Mouse (Mus musculus): ENCODE measurements around the gene Erlin1. TPM values are rescaled to one million over a fixed set of nuclear protein-coding genes. Genes with fewer than 3 reads are reported as not detected.

Erlin1 gene
- polyA plus RNA-seq, 1 experiment from 2014 or later, result 20.0 TPM

GRCm38 (mm10) chr19:44103001-44103400 lies 33.4 kb upstream of the Erlin1 start:
- Histone ChIP-seq H3K4me1 (ENCODE audit: control insufficient read depth, insufficient read depth, low read length) (peaks cover 8% of the 10 kb centered on the region), H3K27me3 (ENCODE audit: control insufficient read depth, insufficient read depth, low read length) (no peaks in the 10 kb centered on the region), H3K36me3 (ENCODE audit: control insufficient read depth, insufficient read depth, low read length) (0 out of 2 replicates have a peak, but pooled peaks cover 2% of the 10 kb centered on the region), H3K9ac (ENCODE audit: low read length) (no peak overlapping the region), H3K4me2 (no peak overlapping the region), H3K4me3 (ENCODE audit: low read depth, low read length) (no peak overlapping the region), H3K9me3 (ENCODE audit: control insufficient read depth, low read length) (no peaks in the 10 kb centered on the region), H3K27ac (ENCODE audit: low read depth, low read length) (no peak overlapping the region)
- ATAC-seq (ENCODE audit: low FRiP score) (no peak), DNase-seq (ENCODE audit: low spot score, missing footprints) (no peak)
- 90% methylated on average over 3 of the region's 3 CpGs for WGBS

GRCm38 (mm10) chr19:44100840-44101239 lies 31.3 kb upstream of the Erlin1 start:
- Histone ChIP-seq H3K27ac (ENCODE audit: low read depth, low read length) (no peak overlapping the region), H3K36me3 (ENCODE audit: control insufficient read depth, insufficient read depth, low read length) (peaks cover 8% of the 10 kb centered on the region; the same call in 1 of the 2 replicates), H3K4me2 (no peak overlapping the region), H3K9ac (ENCODE audit: low read length) (no peak overlapping the region), H3K9me3 (ENCODE audit: control insufficient read depth, low read length) (no peaks in the 10 kb centered on the region), H3K4me3 (ENCODE audit: low read depth, low read length) (no peak overlapping the region), H3K4me1 (ENCODE audit: control insufficient read depth, insufficient read depth, low read length) (no peaks in the 10 kb centered on the region), H3K27me3 (ENCODE audit: control insufficient read depth, insufficient read depth, low read length) (no peaks in the 10 kb centered on the region)
- DNase-seq (ENCODE audit: low spot score, missing footprints) (no peak), ATAC-seq (ENCODE audit: low FRiP score) (no peak)

GRCm38 (mm10) chr19:44086278-44086677 lies 16.7 kb upstream of the Erlin1 start:
- ATAC-seq (ENCODE audit: low FRiP score), result no peak
- 13% methylated on average over 3 of the region's 3 CpGs for WGBS
- peaks cover 3% of the 10 kb centered on the region; the same call in 1 of the 2 replicates for H3K36me3 ChIP-seq (ENCODE audit: control insufficient read depth, insufficient read depth, low read length)

GRCm38 (mm10) chr19:44080920-44081319 lies 11.3 kb upstream of the Erlin1 start:
- H3K4me1 ChIP-seq (ENCODE audit: control insufficient read depth, insufficient read depth, low read length), result peaks cover 2% of the 10 kb centered on the region; the same call in 1 of the 2 replicates
- H3K9ac ChIP-seq (ENCODE audit: low read length), result no peak overlapping the region
- no peaks in the 10 kb centered on the region for H3K9me3 ChIP-seq (ENCODE audit: control insufficient read depth, low read length)
- no peak overlapping the region for H3K4me3 ChIP-seq (ENCODE audit: low read depth, low read length)
- peaks cover 7% of the 10 kb centered on the region; the same call in 1 of the 2 replicates for H3K36me3 ChIP-seq (ENCODE audit: control insufficient read depth, insufficient read depth, low read length)
- ATAC-seq (ENCODE audit: low FRiP score) (no peak), DNase-seq (ENCODE audit: low spot score, missing footprints) (peak; percentile 21)
- 96% methylated on average over 2 of the region's 2 CpGs for WGBS
- H3K27ac ChIP-seq (ENCODE audit: low read depth, low read length), result no peak overlapping the region
- no peaks in the 10 kb centered on the region for H3K27me3 ChIP-seq (ENCODE audit: control insufficient read depth, insufficient read depth, low read length)
- no peak overlapping the region for H3K4me2 ChIP-seq

More at GRCm38 (mm10) chr19:44086278-44086677, 16.7 kb upstream of the Erlin1 start:
- Histone ChIP-seq H3K4me2 (no peak overlapping the region), H3K27ac (ENCODE audit: low read depth, low read length) (peak overlapping the region; percentile 30; the same call in 1 of the 2 replicates), H3K27me3 (ENCODE audit: control insufficient read depth, insufficient read depth, low read length) (no peaks in the 10 kb centered on the region), H3K4me1 (ENCODE audit: control insufficient read depth, insufficient read depth, low read length) (peaks cover 10% of the 10 kb centered on the region), H3K9me3 (ENCODE audit: control insufficient read depth, low read length) (no peaks in the 10 kb centered on the region), H3K4me3 (ENCODE audit: low read depth, low read length) (no peak overlapping the region), H3K9ac (ENCODE audit: low read length) (no peak overlapping the region)
- DNase-seq (ENCODE audit: low spot score, missing footprints), result peak; percentile 82

- 85% methylated on average over 2 of the region's 2 CpGs for WGBS
- Histone ChIP-seq H3K4me3 (ENCODE audit: low read depth, low read length) (no peak overlapping the region), H3K4me2 (no peak overlapping the region), H3K27ac (ENCODE audit: low read depth, low read length) (no peak overlapping the region), H3K27me3 (ENCODE audit: control insufficient read depth, insufficient read depth, low read length) (no peaks in the 10 kb centered on the region), H3K9ac (ENCODE audit: low read length) (no peak overlapping the region), H3K9me3 (ENCODE audit: control insufficient read depth, low read length) (no peaks in the 10 kb centered on the region), H3K4me1 (ENCODE audit: control insufficient read depth, insufficient read depth, low read length) (no peaks in the 10 kb centered on the region), H3K36me3 (ENCODE audit: control insufficient read depth, insufficient read depth, low read length) (peaks cover 7% of the 10 kb centered on the region; the same call in 1 of the 2 replicates)
- ATAC-seq (ENCODE audit: low FRiP score), result no peak
- DNase-seq (ENCODE audit: low spot score, missing footprints), result no peak
Measured at GRCm38 (mm10) chr19:44080023-44080422, 10.4 kb upstream of the Erlin1 start.

GRCm38 (mm10) chr19:44077024-44077423 lies 7.4 kb upstream of the Erlin1 start:
- H3K4me1 ChIP-seq (ENCODE audit: control insufficient read depth, insufficient read depth, low read length), result no peaks in the 10 kb centered on the region
- H3K4me2 ChIP-seq, result no peak overlapping the region
- no peak overlapping the region for H3K27ac ChIP-seq (ENCODE audit: low read depth, low read length)
- H3K27me3 ChIP-seq (ENCODE audit: control insufficient read depth, insufficient read depth, low read length), result no peaks in the 10 kb centered on the region
- peaks cover 7% of the 10 kb centered on the region; the same call in 1 of the 2 replicates for H3K36me3 ChIP-seq (ENCODE audit: control insufficient read depth, insufficient read depth, low read length)
- ATAC-seq (ENCODE audit: low FRiP score) (no peak), DNase-seq (ENCODE audit: low spot score, missing footprints) (no peak)
- no peak overlapping the region for H3K4me3 ChIP-seq (ENCODE audit: low read depth, low read length)
- WGBS, result 93% methylated on average over 4 of the region's 4 CpGs
- no peak overlapping the region for H3K9ac ChIP-seq (ENCODE audit: low read length)
- no peaks in the 10 kb centered on the region for H3K9me3 ChIP-seq (ENCODE audit: control insufficient read depth, low read length)

- 91% methylated on average over 9 of the region's 9 CpGs for WGBS
- ATAC-seq (ENCODE audit: low FRiP score), result no peak
- H3K36me3 ChIP-seq (ENCODE audit: control insufficient read depth, insufficient read depth, low read length), result peaks cover 7% of the 10 kb centered on the region; the same call in 1 of the 2 replicates
- no peaks in the 10 kb centered on the region for H3K9me3 ChIP-seq (ENCODE audit: control insufficient read depth, low read length)
- H3K27me3 ChIP-seq (ENCODE audit: control insufficient read depth, insufficient read depth, low read length), result no peaks in the 10 kb centered on the region
- no peak overlapping the region for H3K27ac ChIP-seq (ENCODE audit: low read depth, low read length)
- H3K4me1 ChIP-seq (ENCODE audit: control insufficient read depth, insufficient read depth, low read length), result no peaks in the 10 kb centered on the region
- H3K4me3 ChIP-seq (ENCODE audit: low read depth, low read length), result no peak overlapping the region
- DNase-seq (ENCODE audit: low spot score, missing footprints), result no peak
- H3K4me2 ChIP-seq, result no peak overlapping the region
- no peak overlapping the region for H3K9ac ChIP-seq (ENCODE audit: low read length)
Measured at GRCm38 (mm10) chr19:44076457-44076856, 6.9 kb upstream of the Erlin1 start.

GRCm38 (mm10) chr19:44074986-44075385 lies 5.4 kb upstream of the Erlin1 start:
- no peaks in the 10 kb centered on the region; the same call in 1 of the 2 replicates for H3K4me1 ChIP-seq (ENCODE audit: control insufficient read depth, insufficient read depth, low read length)
- ATAC-seq (ENCODE audit: low FRiP score) (no peak), DNase-seq (ENCODE audit: low spot score, missing footprints) (no peak)
- H3K27ac ChIP-seq (ENCODE audit: low read depth, low read length), result no peak overlapping the region
- WGBS, result 88% methylated on average over 11 of the region's 11 CpGs
- no peak overlapping the region for H3K9ac ChIP-seq (ENCODE audit: low read length)
- H3K4me3 ChIP-seq (ENCODE audit: low read depth, low read length), result no peak overlapping the region
- no peaks in the 10 kb centered on the region for H3K27me3 ChIP-seq (ENCODE audit: control insufficient read depth, insufficient read depth, low read length)
- no peak overlapping the region for H3K4me2 ChIP-seq
- H3K9me3 ChIP-seq (ENCODE audit: control insufficient read depth, low read length), result no peaks in the 10 kb centered on the region
- peaks cover 6% of the 10 kb centered on the region; the same call in 1 of the 2 replicates for H3K36me3 ChIP-seq (ENCODE audit: control insufficient read depth, insufficient read depth, low read length)

DNA sequence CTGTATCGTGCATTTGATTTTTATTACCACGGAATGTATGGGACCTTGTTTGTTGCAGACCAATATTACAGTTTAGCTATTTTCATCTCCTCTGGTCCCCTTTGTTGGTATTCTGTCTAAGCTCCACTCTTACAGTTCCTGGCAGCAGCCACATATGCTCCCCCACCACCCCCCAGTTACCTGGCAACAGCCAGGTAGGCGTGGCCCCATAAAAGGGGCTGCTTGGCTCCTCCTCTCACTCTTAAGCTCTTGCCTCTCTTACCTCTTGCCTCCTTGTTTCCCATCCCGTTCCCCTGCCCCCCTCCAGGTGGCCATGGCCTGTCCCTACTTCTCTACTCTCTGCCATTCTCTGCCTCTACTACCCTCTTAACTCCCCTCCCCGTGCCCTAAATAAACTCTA lies 1.6 kb upstream of the Erlin1 start:
- H3K36me3 ChIP-seq (ENCODE audit: control insufficient read depth, insufficient read depth, low read length), result no peaks in the 10 kb centered on the region
- no peak for DNase-seq (ENCODE audit: low spot score, missing footprints)
- 57% methylated on average over 5 of the region's 5 CpGs for WGBS

More for the DNA sequence above, 1.6 kb upstream of the Erlin1 start:
- H3K9me3 ChIP-seq (ENCODE audit: control insufficient read depth, low read length), result no peaks in the 10 kb centered on the region
- H3K4me1 ChIP-seq (ENCODE audit: control insufficient read depth, insufficient read depth, low read length), result peaks cover 5% of the 10 kb centered on the region
- H3K4me2 ChIP-seq, result no peak overlapping the region
- no peak overlapping the region for H3K27ac ChIP-seq (ENCODE audit: low read depth, low read length)
- H3K27me3 ChIP-seq (ENCODE audit: control insufficient read depth, insufficient read depth, low read length), result no peaks in the 10 kb centered on the region
- no peak overlapping the region for H3K4me3 ChIP-seq (ENCODE audit: low read depth, low read length)
- H3K9ac ChIP-seq (ENCODE audit: low read length), result no peak overlapping the region
- no peak for ATAC-seq (ENCODE audit: low FRiP score)
